Mouse (Mus musculus) cerebellum, adult 2 months (tissue): Measurements from ENCODE around the gene Chrng. TPM values are rescaled to one million over a fixed set of nuclear protein-coding genes. Genes with fewer than 3 reads are reported as not detected.

Source experiments
- DNase-seq, 2 experiments: peaks; one replicate each; pipeline ENCODE4 v3.0.0; 2021
- H3K27ac ChIP-seq: fragments of 200-500 bp; 2 replicates; pipeline ENCODE4 v1.5.1; 2012; ENCODE audit warnings: low read length, control low read depth, inconsistent platforms; ENCODE audit not compliant: insufficient read depth
- H3K27me3 ChIP-seq: fragments of 200-500 bp; 2 replicates; pipeline ENCODE4 v1.6.1; 2012; ENCODE audit warnings: inconsistent platforms, mild to moderate bottlenecking, low read length, moderate library complexity; ENCODE audit not compliant: control insufficient read depth, insufficient read depth
- H3K4me1 ChIP-seq: fragments of 200-500 bp; 2 replicates; pipeline ENCODE4 v1.6.1; 2011; ENCODE audit warnings: low read length; ENCODE audit not compliant: control insufficient read depth, insufficient read depth
- H3K4me3 ChIP-seq: fragments of 200-500 bp; replicated peaks from 2 replicates; pipeline ENCODE3; 2011; ENCODE audit warnings: mild to moderate bottlenecking, low read depth, low read length, control low read depth; ENCODE audit not compliant: insufficient read depth
- CTCF ChIP-seq: fragments of 200-500 bp; IDR thresholded peaks from 2 replicates; pipeline ENCODE4 v1.5.1; 2011; ENCODE audit warnings: low read depth, mild to moderate bottlenecking, control low read depth, low read length, moderate library complexity, borderline replicate concordance; ENCODE audit not compliant: insufficient read depth
- POLR2A ChIP-seq: fragments of 200-500 bp; IDR thresholded peaks from 2 replicates; pipeline ENCODE4 v1.6.1; 2011; ENCODE audit warnings: low read length, control low read depth, borderline replicate concordance; ENCODE audit not compliant: insufficient read depth
- WGBS: fragments of 180-500 bp; shearing (Covaris S2); methylation state at CpG from one replicate; pipeline ENCODE4 v1.1.7; 2018; 5-methylcytosine and 5-hydroxymethylcytosine counted together
- polyA plus RNA-seq: library from polyadenylated mRNA; depleted of rRNA; stranded (reverse); fragments of >200 nt; gene quantifications from 2 replicates; pipeline ENCODE4 v1.2.3, GENCODE M21; 2012; rRNA removed

The Chrng gene
- not detected in 2 replicates for polyA plus RNA-seq

- Histone ChIP-seq H3K4me1 (no peaks in the 10 kb centered on the region), H3K27ac (no peak within 1 kb of the TSS), H3K4me3 (no peak within 1 kb of the TSS), H3K27me3 (no peaks in the 10 kb centered on the region)
- no peak for TF ChIP-seq CTCF
- TF ChIP-seq POLR2A, result no peak
- no peak for DNase-seq
- 77% methylated on average over 7 of the region's 7 CpGs for WGBS
Observed at GRCm38 (mm10) chr1:87204465-87204864, at the start of gene Chrng. TSS of gene Chrng (plus strand) at chr1:87204657.

- H3K4me3 ChIP-seq, result no peak overlapping the region
- WGBS, result under 1% methylated on average over 54 of the region's 56 CpGs
- H3K27ac ChIP-seq, result no peak overlapping the region
- peaks cover 3% of the 10 kb centered on the region; the same call in 1 of the 2 replicates for H3K27me3 ChIP-seq
- no peaks in the 10 kb centered on the region for H3K4me1 ChIP-seq
- TF ChIP-seq CTCF (no peak), POLR2A (no peak)
- DNase-seq, result no peak
Observed at GRCm38 (mm10) chr1:87155531-87156198, 48.8 kb upstream of the Chrng start.

GRCm38 (mm10) chr1:87156199-87156587 is 48.3 kb upstream of the Chrng start, which contains the start of gene Ecel1:
TSS of gene Ecel1 (minus strand) at chr1:87156521.
- no peak within 1 kb of the TSS for H3K27ac ChIP-seq

GRCm38 (mm10) chr1:87159396-87159795 is 45.1 kb upstream of the Chrng start:
- Histone ChIP-seq H3K4me3 (no peak overlapping the region), H3K27ac (no peak overlapping the region), H3K4me1 (no peaks in the 10 kb centered on the region), H3K27me3 (peaks cover 2% of the 10 kb centered on the region; the same call in 1 of the 2 replicates)
- no peak for TF ChIP-seq CTCF
- no peak for TF ChIP-seq POLR2A
- no peak for DNase-seq
- 79% methylated on average over 3 of the region's 3 CpGs for WGBS

More at GRCm38 (mm10) chr1:87156199-87156587, 48.3 kb upstream of the Chrng start, which contains the start of gene Ecel1:
- Histone ChIP-seq H3K4me1 (no peaks in the 10 kb centered on the region), H3K4me3 (no peak within 1 kb of the TSS), H3K27me3 (peaks cover 3% of the 10 kb centered on the region; the same call in 1 of the 2 replicates)
- DNase-seq, result no peak
- no peak for TF ChIP-seq POLR2A
- no peak for TF ChIP-seq CTCF
- WGBS, result 5% methylated on average over 12 of the region's 12 CpGs

- Histone ChIP-seq H3K27ac (no peak overlapping the region), H3K4me3 (no peak overlapping the region), H3K27me3 (no peaks in the 10 kb centered on the region), H3K4me1 (no peaks in the 10 kb centered on the region; the same call in 1 of the 2 replicates)
- TF ChIP-seq POLR2A, result no peak
- TF ChIP-seq CTCF, result no peak
- no peak for DNase-seq
- WGBS, result 43% methylated on average over 11 of the region's 11 CpGs
Observed at GRCm38 (mm10) chr1:87164164-87164795, 40.2 kb upstream of the Chrng start.

GRCm38 (mm10) chr1:87164796-87165184 is 39.7 kb upstream of the Chrng start:
- H3K27me3 ChIP-seq, result no peaks in the 10 kb centered on the region
- H3K27ac ChIP-seq, result no peak overlapping the region
- no peak for TF ChIP-seq POLR2A
- TF ChIP-seq CTCF, result no peak
- H3K4me1 ChIP-seq, result no peaks in the 10 kb centered on the region; the same call in 1 of the 2 replicates
- WGBS, result 59% methylated on average over 9 of the region's 9 CpGs
- no peak overlapping the region for H3K4me3 ChIP-seq
- no peak for DNase-seq

GRCm38 (mm10) chr1:87170458-87170857 is 34.0 kb upstream of the Chrng start:
- no peak for TF ChIP-seq CTCF
- no peak for TF ChIP-seq POLR2A
- no peak for DNase-seq

More at GRCm38 (mm10) chr1:87170458-87170857, 34.0 kb upstream of the Chrng start:
- WGBS, result 15% methylated on average over 19 of the region's 19 CpGs
- H3K27me3 ChIP-seq, result peaks cover 1% of the 10 kb centered on the region; the same call in 1 of the 2 replicates
- H3K4me3 ChIP-seq, result no peak overlapping the region
- H3K4me1 ChIP-seq, result no peaks in the 10 kb centered on the region; the same call in 1 of the 2 replicates
- no peak overlapping the region for H3K27ac ChIP-seq
